Mouse (Mus musculus) frontal cortex, postnatal 14 days (tissue): ENCODE measurements around the gene Ppp6r1.

ENCODE experiments used
- DNase-seq, 2 experiments: peaks; one replicate each; pipeline ENCODE4 v3.0.0; 2022; ENCODE audit warnings: low spot score in 2 of 2

The Ppp6r1 gene

GRCm38 (mm10) chr7:4658912-4659551, at the start of gene Ppp6r1:
Gene Ppp6r1, minus strand, starts transcription at chr7:4659019.
- DNase-seq: peak; percentile 95 to 96

- peak in 1 of 2 experiments; percentile 33 for DNase-seq
Measured at GRCm38 (mm10) chr7:4705098-4705497, 46.3 kb upstream of the Ppp6r1 start.

GRCm38 (mm10) chr7:4703195-4703594, 44.4 kb upstream of the Ppp6r1 start:
- DNase-seq: no peak

GRCm38 (mm10) chr7:4702334-4702733, 43.5 kb upstream of the Ppp6r1 start:
- no peak for DNase-seq

DNA sequence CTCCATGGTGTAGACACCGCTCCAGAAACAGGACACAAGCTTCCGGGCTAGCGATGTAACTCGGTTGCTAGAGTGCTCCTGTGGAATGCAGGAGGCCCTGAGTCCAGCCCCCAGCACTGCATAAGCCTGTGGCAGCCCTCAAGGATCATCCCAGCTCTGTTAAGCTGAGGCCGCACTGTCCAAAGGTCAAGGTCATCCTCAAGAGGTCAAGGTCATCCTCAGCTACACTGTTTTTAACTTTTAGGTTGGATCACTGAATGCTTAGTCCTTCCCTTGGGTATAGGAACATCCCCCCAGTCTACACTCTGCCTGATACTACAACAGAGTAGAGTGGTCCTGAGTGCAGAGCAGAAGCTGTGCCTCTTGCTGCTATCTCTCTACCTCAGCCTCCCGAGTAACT, 34.2 kb upstream of the Ppp6r1 start:
- no peak for DNase-seq

- peak in 1 of 2 experiments; percentile 27 for DNase-seq
Measured at GRCm38 (mm10) chr7:4690951-4691653, 32.3 kb upstream of the Ppp6r1 start.

DNA sequence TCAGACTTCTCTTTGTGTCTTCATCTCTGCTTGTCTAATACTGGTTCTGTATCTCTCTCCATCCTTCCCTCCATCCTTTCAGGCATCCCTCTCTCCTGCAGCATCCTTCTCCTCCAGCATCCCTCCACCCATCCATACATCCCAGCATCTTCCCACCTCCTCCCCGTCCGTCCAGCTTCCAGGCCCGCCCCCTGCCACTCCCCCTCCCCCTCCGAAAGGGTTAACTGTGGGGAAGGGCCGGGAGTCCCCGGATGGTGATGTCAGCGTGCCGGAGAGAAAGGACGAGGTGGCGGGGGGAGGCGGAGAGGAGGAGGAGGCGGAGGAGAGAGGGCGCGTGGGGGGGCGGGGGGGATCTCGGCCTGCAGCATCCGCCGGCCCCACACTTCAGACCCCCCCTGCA, 31.6 kb upstream of the Ppp6r1 start, which contains the start of gene Brsk1:
Brsk1 (plus strand) TSS at position 218 of the 400 bp plus-strand sequence.
- peak; percentile 71 to 76 for DNase-seq

- peak; percentile 86 to 91 for DNase-seq
Measured at GRCm38 (mm10) chr7:4684632-4685417, 26.0 kb upstream of the Ppp6r1 start, which contains the start of gene Hspbp1. Gene Hspbp1, minus strand, starts transcription at chr7:4685068.

- DNase-seq: no peak
Measured at GRCm38 (mm10) chr7:4684203-4684602, 25.4 kb upstream of the Ppp6r1 start.

- DNase-seq: no peak
Measured at GRCm38 (mm10) chr7:4683307-4683706, 24.5 kb upstream of the Ppp6r1 start.

DNA sequence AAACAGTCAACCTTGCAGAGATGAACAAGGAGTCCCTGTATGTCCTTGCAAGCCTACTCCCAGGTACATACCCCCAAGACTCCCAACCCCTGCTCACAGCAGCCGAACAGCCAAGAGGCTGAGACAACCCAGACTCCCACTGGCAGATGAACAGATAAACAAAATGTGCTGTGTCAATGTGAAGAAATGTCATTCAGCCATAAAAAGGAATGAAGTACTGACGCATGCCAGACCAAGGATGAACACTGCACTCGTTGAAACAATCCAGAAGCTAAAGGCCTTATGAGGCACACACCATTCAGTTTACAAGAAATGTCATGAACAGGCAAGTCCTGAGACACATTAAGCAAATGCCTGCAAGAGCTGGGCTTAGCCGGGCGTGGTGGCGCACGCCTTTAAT, 16.4 kb upstream of the Ppp6r1 start:
- DNase-seq: no peak

GRCm38 (mm10) chr7:4674114-4674731, 15.4 kb upstream of the Ppp6r1 start:
- DNase-seq: no peak

DNA sequence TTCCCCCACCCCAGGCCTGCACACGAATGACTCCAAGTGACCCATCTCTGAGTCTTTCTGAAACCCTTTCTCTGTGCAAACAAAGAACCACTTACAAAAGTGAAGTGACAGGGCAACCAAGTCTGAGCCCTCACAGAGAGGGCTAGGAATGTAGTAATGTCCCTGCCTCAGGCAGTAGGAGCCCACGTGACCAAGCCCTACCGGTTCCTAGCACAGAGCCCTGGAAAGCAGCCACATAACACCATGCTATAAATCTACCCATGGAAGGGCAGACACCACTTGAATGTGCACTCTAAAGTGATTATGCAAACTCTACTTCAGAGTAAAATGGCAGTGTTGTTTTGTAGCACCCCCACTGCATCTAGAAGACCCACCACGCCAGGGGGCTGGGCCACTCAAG, 13.1 kb upstream of the Ppp6r1 start:
- no peak for DNase-seq

GRCm38 (mm10) chr7:4670655-4671255, 11.9 kb upstream of the Ppp6r1 start:
- DNase-seq: no peak

DNA sequence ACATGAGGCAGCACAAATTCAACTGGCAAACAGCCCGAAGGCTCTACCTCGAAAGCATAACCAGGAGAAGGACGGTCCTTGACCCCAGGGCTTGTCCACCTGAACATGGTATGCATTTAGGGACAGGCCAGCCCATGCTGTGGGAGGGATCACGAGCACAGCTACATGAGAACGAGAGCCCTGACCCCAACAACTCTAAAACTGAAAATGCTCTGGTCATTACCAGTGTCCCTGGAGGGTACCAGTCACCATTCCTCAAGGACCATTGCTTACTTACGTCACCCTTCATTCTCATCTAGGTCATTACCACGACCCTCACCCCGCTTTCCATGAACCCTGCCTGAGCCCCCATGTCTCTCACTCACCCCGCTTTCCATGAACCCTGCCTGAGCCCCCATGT, 10.3 kb upstream of the Ppp6r1 start:
- DNase-seq: no peak

DNA sequence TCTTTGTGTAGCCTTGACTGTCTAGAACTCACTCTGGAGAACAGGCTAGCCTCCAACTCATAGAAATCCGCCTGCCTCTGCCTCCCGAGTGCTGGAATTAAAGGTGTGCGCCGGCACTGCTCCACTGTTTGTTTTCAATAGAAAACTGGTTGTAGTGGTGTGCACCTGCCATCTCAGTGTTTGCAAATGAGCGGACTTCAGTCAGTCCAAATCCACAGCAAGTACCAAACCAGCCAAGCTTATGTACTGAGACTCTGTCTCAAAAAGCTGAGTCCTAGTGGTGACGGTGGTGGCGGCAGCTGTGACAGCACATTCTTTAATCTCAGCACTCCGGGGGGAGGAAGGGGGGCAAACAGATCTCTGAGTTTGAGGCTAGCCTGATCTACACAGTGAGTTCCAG, 9.7 kb upstream of the Ppp6r1 start:
- no peak for DNase-seq

- no peak for DNase-seq
Measured at GRCm38 (mm10) chr7:4666871-4667270, 8.1 kb upstream of the Ppp6r1 start.

DNA sequence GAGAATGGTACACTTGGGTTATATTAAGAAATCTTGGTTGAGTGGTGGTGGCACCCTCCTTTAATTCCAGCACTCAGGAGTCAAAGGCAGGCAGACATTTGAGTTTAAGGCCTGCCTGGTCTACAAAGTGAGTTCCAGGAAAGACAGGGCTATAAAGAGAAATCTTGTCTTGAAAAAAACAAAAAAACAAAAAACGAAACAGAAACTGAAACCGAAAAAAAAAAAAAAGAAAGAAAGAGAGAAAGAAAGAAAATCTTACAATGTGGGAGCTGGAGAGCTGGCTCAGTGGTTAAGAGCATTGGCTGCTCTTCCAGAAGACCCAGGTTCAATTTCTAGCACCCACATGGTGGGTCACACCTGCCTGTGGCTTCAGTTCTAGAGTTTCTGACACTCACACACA, 4.9 kb upstream of the Ppp6r1 start:
- no peak for DNase-seq

GRCm38 (mm10) chr7:4663179-4663578, 4.4 kb upstream of the Ppp6r1 start:
- no peak for DNase-seq

DNA sequence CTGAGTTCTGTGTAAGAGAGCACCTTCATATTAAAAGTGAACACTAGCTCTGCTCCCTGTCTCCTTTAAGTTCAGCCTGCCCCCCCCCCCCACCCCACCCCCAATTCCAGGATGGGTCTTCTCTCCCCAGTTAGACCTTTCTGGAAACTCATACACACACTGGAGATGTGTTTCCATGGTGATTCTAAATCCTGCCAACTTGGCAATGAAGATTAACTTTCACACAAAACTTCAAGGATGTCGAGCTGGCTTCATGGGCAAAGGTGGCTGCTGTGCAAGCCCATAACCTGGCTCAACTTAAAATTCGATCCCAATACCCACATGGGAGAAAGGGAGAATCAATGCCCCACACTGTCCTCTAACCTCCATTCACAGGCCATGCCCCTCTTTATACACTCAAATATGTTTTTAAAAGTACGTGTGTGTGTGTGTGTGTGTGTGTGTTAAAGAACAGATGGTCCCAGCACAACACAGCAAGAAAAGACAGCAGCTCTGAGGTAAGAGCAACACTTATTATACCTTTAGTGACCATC, 1.2 kb upstream of the Ppp6r1 start:
- no peak for DNase-seq

GRCm38 (mm10) chr7:4658128-4658907, 501 bp downstream of the Ppp6r1 start:
- no peak for DNase-seq
